Mouse (Mus musculus) bone marrow, adult 2 months (tissue): ENCODE results near the gene Pigk. TPM values are rescaled to one million over a fixed set of nuclear protein-coding genes. Genes with fewer than 3 reads are reported as not detected.

Experiments
- H3K27ac ChIP-seq: fragments of 200-500 bp; 2 replicates; pipeline ENCODE4 v1.5.1; 2012; ENCODE audit warnings: low read depth, mild to moderate bottlenecking, control low read depth, inconsistent platforms, low read length; ENCODE audit not compliant: control insufficient read depth, poor library complexity, insufficient read depth
- H3K4me1 ChIP-seq: fragments of 200-500 bp; 2 replicates; pipeline ENCODE4 v1.6.1; 2011; ENCODE audit warnings: low read length; ENCODE audit not compliant: control insufficient read depth, insufficient read depth
- H3K4me3 ChIP-seq: fragments of 200-500 bp; replicated peaks from 2 replicates; pipeline ENCODE3; 2011; ENCODE audit warnings: mild to moderate bottlenecking, low read depth, low read length, control low read depth; ENCODE audit not compliant: control insufficient read depth
- CTCF ChIP-seq: fragments of 200-500 bp; IDR thresholded peaks from 2 replicates; pipeline ENCODE4 v1.5.1; 2011; ENCODE audit warnings: low read length, control low read depth; ENCODE audit not compliant: control insufficient read depth, insufficient read depth
- POLR2A ChIP-seq: fragments of 200-500 bp; IDR thresholded peaks from 2 replicates; pipeline ENCODE4 v1.6.1; 2011; ENCODE audit warnings: low read depth, mild to moderate bottlenecking, control low read depth, low read length, borderline replicate concordance; ENCODE audit not compliant: control insufficient read depth
- WGBS: fragments of 180-500 bp; shearing (Covaris S2); methylation state at CpG from one replicate; pipeline ENCODE4 v1.1.7; 2018; 5-methylcytosine and 5-hydroxymethylcytosine counted together
- polyA plus RNA-seq: library from polyadenylated mRNA; stranded (reverse); fragments of >200 nt; gene quantifications from 2 replicates; pipeline ENCODE4 v1.2.4, GENCODE M21; 2011; ENCODE audit warnings: low replicate concordance; ENCODE audit not compliant: missing spikeins, insufficient read depth, insufficient read length

The Pigk gene
- polyA plus RNA-seq, 1 experiment = 8.2 TPM

DNA sequence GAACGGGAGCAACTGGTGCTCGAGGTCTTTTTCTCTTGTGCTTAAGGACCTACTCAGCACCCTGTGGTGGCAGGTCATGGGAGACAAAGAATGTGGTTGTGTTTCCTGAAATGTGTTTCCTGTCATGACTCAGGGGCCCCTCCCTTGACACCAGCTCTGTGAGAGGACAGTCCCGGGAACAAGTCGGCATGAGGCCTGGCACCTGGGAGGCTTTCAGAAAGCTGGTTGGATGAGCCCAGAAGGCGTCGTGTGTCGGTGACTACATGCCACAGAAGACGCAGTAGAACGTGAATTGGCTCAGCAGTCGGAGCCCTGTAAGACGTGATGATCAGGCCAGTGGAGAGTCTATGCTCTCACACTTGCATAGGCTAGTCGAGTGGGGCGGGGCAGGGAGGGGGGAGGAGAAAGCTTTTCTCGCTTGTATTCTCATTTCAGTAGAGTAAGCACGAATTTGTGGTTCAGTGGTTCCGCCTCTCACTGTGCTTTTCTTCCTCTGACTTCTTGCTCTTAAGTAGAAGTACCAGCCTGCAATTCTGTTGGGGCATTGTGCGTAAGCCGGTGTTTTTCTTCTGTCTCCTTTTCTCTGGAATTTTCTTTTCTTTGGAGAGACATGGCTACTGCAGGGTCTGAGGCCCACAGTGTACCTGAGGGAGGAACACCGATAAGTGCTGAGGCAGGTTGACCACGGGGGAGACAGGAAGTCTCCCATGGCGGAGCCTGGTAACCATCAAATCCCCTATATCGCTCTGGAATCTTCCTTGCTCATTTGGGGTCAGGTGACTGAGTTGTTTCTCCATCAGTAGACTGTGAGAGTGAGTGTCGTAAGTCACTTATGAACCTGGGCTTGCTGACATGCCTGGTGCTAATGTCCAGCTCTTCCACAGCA, 198.6 kb downstream of the Pigk start:
- H3K4me1 ChIP-seq = peaks cover 1% of the 10 kb centered on the region; the same call in 1 of the 2 replicates
- H3K4me3 ChIP-seq = peak overlapping the region; percentile 51
- 5% methylated on average over 23 of the region's 23 CpGs for WGBS
- no peak for TF ChIP-seq POLR2A
- H3K27ac ChIP-seq = peak overlapping the region; percentile 80

GRCm38 (mm10) chr3:152913150-152913549, 199.2 kb downstream of the Pigk start:
- peak overlapping the region; percentile 74 for H3K27ac ChIP-seq
- peak overlapping the region; percentile 51 for H3K4me3 ChIP-seq
- TF ChIP-seq CTCF (no peak), POLR2A (no peak)

GRCm38 (mm10) chr3:152913625-152914024, 199.7 kb downstream of the Pigk start:
- H3K27ac ChIP-seq = no peak overlapping the region
- H3K4me1 ChIP-seq = peaks cover 1% of the 10 kb centered on the region; the same call in 1 of the 2 replicates
- 80% methylated on average over 3 of the region's 3 CpGs for WGBS
- no peak overlapping the region for H3K4me3 ChIP-seq
- TF ChIP-seq CTCF (no peak), POLR2A (no peak)

More at GRCm38 (mm10) chr3:152913150-152913549, 199.2 kb downstream of the Pigk start:
- H3K4me1 ChIP-seq = peaks cover 1% of the 10 kb centered on the region; the same call in 1 of the 2 replicates
- 46% methylated on average over 10 of the region's 10 CpGs for WGBS

- WGBS = 77% methylated on average over 6 of the region's 6 CpGs
Measured at GRCm38 (mm10) chr3:152914376-152914775, 200.5 kb downstream of the Pigk start.

GRCm38 (mm10) chr3:152917579-152917978, 203.7 kb downstream of the Pigk start:
- Histone ChIP-seq H3K27ac (no peak overlapping the region), H3K4me3 (no peak overlapping the region), H3K4me1 (no peaks in the 10 kb centered on the region; the same call in 1 of the 2 replicates)
- TF ChIP-seq CTCF (no peak), POLR2A (no peak)
- 59% methylated on average over 8 of the region's 8 CpGs for WGBS

More at GRCm38 (mm10) chr3:152914376-152914775, 200.5 kb downstream of the Pigk start:
- Histone ChIP-seq H3K4me1 (peaks cover 1% of the 10 kb centered on the region; the same call in 1 of the 2 replicates), H3K4me3 (no peak overlapping the region), H3K27ac (no peak overlapping the region)
- TF ChIP-seq CTCF (no peak), POLR2A (no peak)

GRCm38 (mm10) chr3:152919101-152919500, 205.2 kb downstream of the Pigk start:
- TF ChIP-seq POLR2A = no peak
- no peak for TF ChIP-seq CTCF
- Histone ChIP-seq H3K4me1 (no peaks in the 10 kb centered on the region), H3K27ac (no peak overlapping the region), H3K4me3 (no peak overlapping the region)
- WGBS = 74% methylated on average over 10 of the region's 10 CpGs

GRCm38 (mm10) chr3:152920365-152920764, 206.5 kb downstream of the Pigk start:
- Histone ChIP-seq H3K4me3 (no peak overlapping the region), H3K4me1 (peaks cover under 1% of the 10 kb centered on the region; the same call in 1 of the 2 replicates), H3K27ac (no peak overlapping the region)
- TF ChIP-seq POLR2A (no peak), CTCF (no peak)
- WGBS = 24% methylated on average over 3 of the region's 3 CpGs

GRCm38 (mm10) chr3:152923530-152923929, 209.6 kb downstream of the Pigk start:
- no peak overlapping the region for H3K27ac ChIP-seq
- H3K4me1 ChIP-seq = peaks cover 2% of the 10 kb centered on the region; the same call in 1 of the 2 replicates
- TF ChIP-seq CTCF = no peak
- TF ChIP-seq POLR2A = no peak
- WGBS = 88% methylated on average over 15 of the region's 15 CpGs
- H3K4me3 ChIP-seq = no peak overlapping the region

GRCm38 (mm10) chr3:152925364-152925763, 211.5 kb downstream of the Pigk start:
- WGBS = 66% methylated on average over 8 of the region's 8 CpGs
- H3K27ac ChIP-seq = no peak overlapping the region
- peaks cover 4% of the 10 kb centered on the region; the same call in 1 of the 2 replicates for H3K4me1 ChIP-seq
- TF ChIP-seq CTCF (no peak), POLR2A (no peak)
- no peak overlapping the region for H3K4me3 ChIP-seq
